Mouse (Mus musculus): ENCODE measurements around the gene Gm609. TPM values are rescaled to one million over a fixed set of nuclear protein-coding genes. Genes with fewer than 3 reads are reported as not detected.

The Gm609 gene
- polyA plus RNA-seq, 1 experiment, result not detected

DNA sequence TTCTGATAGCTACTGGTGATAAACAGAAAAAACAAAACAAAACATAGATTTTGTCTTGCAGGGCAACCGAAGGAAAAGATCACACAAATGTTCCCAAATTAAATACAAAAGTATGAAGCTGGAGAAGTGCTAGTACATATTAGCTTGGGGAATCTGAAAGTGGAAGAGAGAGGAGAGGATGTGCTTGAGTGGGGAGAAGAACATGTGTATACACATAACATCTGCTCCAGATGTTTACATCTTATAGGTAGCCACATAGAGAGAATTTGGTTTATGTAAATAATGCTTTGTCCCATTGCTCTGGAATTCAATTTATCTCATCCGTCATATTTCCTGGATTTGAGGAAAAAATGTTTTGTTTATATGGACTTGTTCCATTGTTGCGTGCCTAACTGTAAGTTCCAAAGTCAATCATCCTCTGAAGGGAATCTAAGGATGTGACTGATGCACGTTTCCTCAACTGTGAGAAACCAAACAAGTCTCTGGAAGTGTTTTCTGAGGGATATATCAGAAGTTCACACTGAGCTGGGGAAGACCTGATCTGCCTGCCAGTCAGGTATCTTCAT, 129.2 kb downstream of the Gm609 start:
- no peaks in the 10 kb centered on the region for H3K9me3 ChIP-seq
- no peak for TF ChIP-seq FLI1 (IDR thresholded peaks at IDR 0.05; ENCODE audit: low read length)
- no peak for TF ChIP-seq GATA1 (IDR thresholded peaks at IDR 0.05; ENCODE audit: borderline replicate concordance, low read length)
- no peaks in the 10 kb centered on the region for H3K4me1 ChIP-seq
- no peaks in the 10 kb centered on the region for H3K27me3 ChIP-seq (replicated peaks)
- H3K36me3 ChIP-seq (replicated peaks; ENCODE audit: low read length), result no peaks in the 10 kb centered on the region
- H3K4me3 ChIP-seq (replicated peaks), result no peak overlapping the region

Other genes with a start within 250 kb of the Gm609 start
- not detected in 2 replicates for gene Cd200, start 83.9 kb downstream of the Gm609 start, polyA plus RNA-seq (2012; ENCODE audit: insufficient read depth, low replicate concordance)
- not detected in 2 replicates for gene Gm17783, start 39.1 kb upstream of the Gm609 start, polyA plus RNA-seq (2012; ENCODE audit: insufficient read depth, low replicate concordance)
- gene Slc9c1, start 42.3 kb upstream of the Gm609 start, polyA plus RNA-seq (2012; ENCODE audit: insufficient read depth, low replicate concordance), result not detected in 2 replicates
- gene Gcsam, start 117.4 kb upstream of the Gm609 start, polyA plus RNA-seq (2012; ENCODE audit: insufficient read depth, low replicate concordance), result 1.9 TPM in 1 of 2 replicates, not detected in the other
- gene BC016579, start 161.1 kb upstream of the Gm609 start, polyA plus RNA-seq (2012; ENCODE audit: insufficient read depth, low replicate concordance), result 0.83 and 2.1 TPM in 2 replicates
- gene Tmprss7, start 200.7 kb upstream of the Gm609 start, polyA plus RNA-seq (2012; ENCODE audit: insufficient read depth, low replicate concordance), result 2.4 and 4.5 TPM in 2 replicates
- gene Tagln3, start 231.6 kb upstream of the Gm609 start, polyA plus RNA-seq (2012; ENCODE audit: insufficient read depth, low replicate concordance), result not detected in 2 replicates
- 3.0 and 4.5 TPM in 2 replicates for gene Abhd10, start 250.0 kb upstream of the Gm609 start, polyA plus RNA-seq (2012; ENCODE audit: insufficient read depth, low replicate concordance)

All from megakaryocyte, embryonic 14.5 days (primary cell).